Mouse (Mus musculus) fat pad, adult 2 months (tissue): ENCODE measurements around the gene Cdk1.

Experiments
- DNase-seq: peaks from one replicate; pipeline ENCODE4 v3.0.0-alpha.2; 2011; ENCODE audit warnings: low read depth, low spot score; ENCODE audit errors: extremely low read depth

Gene Cdk1

GRCm38 (mm10) chr10:69348206-69348605 lies 4.5 kb downstream of the Cdk1 start:
- DNase-seq, result no peak

- DNase-seq, result no peak
Measured at GRCm38 (mm10) chr10:69342328-69342727, 10.4 kb downstream of the Cdk1 start.

- no peak for DNase-seq
Measured at GRCm38 (mm10) chr10:69341570-69342227, 11.0 kb downstream of the Cdk1 start.

DNA sequence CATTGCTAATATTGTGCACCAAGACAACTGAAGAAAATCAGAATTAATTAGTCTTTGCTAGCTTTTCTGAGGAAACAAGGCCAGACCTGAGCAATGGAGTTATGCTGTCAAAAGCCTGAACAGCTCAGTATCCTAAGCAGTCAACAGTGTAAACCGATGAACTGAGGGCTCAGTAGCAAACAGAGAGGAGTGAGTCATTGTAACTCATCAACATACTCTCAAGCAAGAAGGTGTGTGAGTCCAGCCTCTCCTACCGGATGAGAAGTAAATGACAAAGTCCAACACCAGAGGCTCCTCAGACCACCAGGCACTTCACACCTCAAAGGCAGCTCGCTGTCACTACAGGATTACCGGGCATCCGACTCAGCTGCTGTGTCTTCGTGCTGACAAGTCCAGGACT lies 12.7 kb downstream of the Cdk1 start:
- no peak for DNase-seq

DNA sequence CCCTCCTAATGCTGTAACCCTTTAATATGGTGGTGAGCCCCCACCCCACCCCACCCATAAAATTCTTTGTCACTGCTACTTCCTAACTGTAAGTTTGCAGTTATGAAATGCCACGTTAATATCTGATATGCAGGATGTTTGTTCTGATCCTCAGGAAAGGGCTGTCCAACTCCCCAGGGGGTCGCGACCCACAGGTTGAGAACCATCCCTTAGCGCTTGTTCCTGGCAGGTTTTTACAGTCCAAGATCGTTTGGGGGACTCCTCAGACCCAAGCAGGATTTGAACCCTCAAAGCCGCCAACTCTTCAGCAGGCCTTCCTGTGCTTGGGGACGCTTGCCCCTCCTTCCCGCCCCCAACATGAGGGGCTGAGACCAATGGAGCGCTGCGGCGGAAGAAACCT lies 16.5 kb downstream of the Cdk1 start:
- no peak for DNase-seq

DNA sequence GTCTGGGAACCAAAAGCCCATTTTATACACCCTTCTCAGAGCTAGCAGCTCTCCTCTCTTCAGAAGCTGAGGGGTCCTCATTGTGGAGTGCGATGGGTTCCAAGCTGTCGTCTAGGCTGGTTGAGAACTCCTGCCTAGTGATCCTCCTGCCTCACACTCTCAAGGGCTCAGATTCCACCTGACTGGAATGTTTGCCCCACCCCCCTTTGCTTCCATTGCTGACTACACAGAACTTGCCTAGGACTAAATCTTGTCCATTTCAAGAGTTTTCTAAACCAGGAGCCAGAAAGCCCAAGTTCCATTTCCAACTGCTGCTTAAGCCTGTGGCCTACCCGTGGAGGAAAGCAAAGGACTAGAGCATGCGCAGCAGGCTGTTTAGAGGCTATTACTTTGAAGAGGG lies 17.1 kb downstream of the Cdk1 start:
- no peak for DNase-seq

GRCm38 (mm10) chr10:69335195-69335536 lies 17.6 kb downstream of the Cdk1 start:
- no peak for DNase-seq

DNA sequence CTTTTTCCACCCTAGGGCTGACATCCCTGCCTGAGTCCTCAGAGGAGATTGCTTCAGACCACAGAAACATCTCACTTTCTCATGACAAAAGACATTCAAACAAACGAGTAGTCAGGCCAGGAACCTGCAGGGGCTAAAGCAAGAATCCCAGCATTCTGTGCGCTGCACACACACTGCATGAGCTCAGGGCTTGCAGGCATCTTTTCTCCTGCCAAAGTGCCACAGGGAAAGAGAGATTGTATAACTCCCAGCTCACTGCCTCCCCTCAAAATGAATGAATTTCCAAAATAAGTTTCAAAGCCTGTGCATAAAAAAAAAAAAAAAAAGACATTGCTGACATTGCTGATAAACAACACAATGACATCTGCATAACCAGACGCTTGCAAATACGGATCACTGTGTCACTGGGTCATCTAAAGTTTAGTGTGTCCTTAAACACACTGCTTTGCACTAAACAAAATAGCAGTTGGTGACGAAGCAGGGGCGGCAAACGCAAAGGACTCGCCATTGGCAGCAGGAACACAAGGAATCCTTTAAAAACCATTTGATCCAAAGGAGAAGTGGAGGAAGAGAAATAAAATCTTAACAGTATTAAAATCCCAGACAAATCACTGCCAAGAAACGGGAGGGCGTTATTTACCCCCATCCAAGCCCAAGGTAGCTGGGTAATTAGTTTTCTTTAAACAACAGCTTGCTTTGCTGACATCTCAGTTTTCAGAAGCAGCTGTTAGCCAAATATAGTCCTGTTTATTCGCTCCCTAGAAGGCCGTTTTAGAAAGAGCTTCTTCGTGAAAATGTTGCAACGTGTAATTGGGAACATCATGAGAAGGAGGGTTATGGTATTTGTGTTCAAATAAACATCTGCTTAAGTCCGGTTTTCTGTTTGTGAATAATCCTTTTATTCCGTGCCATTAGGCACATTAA lies 18.2 kb downstream of the Cdk1 start:
- DNase-seq, result no peak

DNA sequence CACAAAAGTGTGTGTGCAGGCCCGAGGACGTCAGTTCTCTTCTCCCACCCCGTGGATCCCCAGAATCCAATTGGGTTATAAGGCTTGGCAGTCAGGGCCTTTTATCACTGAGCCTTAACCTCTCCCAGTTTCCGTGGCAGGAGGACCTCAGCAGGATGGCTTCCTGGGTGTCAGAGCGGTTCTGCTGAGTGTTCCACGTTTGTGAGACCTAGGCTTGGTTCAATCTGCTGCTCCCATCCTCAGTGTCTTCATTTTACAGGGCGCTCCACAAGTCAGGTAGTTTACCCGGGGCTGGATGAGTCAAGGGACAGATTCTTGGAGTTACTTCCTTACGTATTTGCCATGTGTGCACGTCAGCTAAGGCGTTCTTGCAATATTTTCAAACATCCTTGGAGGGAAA lies 19.5 kb downstream of the Cdk1 start:
- no peak for DNase-seq

- DNase-seq, result no peak
Measured at GRCm38 (mm10) chr10:69331231-69331630, 21.5 kb downstream of the Cdk1 start.

GRCm38 (mm10) chr10:69328656-69329046 lies 24.1 kb downstream of the Cdk1 start:
- no peak for DNase-seq

DNA sequence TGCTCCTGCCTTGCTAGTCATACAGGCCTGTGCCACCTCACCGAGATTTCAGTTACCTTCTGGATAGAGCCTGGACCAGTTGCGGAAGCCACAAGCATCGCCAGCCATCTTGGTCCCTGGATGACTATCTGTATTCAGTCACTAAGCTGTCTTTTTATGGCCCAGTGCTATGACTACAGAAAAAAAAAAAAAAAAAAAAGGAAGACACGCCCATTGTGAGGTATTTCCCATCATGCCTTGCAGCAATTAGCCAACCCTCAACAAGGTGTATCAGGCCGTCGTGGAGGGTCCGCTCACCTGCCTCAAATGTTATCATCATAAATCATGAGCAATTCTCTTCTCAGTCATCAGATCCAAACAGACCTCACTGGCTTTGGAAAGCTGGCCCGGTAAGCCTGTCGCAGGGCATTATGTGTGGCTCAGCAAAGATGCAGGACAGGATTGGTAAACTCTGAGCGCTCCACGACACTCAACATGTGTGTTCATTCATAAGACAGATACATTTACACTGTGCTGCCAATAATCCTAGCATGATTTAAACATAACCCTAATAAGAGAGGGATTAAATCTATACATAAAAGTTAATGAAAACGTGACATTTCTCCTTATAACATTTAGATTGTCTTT lies 24.6 kb downstream of the Cdk1 start:
- no peak for DNase-seq

DNA sequence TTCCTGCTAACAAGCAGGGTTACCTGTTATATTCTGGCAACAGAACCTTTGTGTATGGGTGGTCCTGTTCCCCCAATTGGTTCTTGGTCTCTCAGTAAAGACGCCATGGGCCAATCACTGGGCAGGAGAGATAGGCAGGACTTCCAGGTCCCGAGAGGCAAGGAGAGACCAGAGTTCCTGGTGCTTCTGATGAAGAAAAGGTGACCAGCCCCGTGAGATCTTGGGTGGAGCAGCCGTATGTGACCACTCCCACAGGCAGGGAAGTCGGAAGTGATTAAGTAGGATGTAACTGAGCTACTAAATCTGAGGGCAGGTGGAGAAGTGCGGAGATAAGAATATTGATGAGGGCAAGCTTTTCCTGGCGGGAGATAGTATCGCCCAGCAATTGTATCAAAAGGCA lies 25.4 kb downstream of the Cdk1 start:
- DNase-seq, result no peak

DNA sequence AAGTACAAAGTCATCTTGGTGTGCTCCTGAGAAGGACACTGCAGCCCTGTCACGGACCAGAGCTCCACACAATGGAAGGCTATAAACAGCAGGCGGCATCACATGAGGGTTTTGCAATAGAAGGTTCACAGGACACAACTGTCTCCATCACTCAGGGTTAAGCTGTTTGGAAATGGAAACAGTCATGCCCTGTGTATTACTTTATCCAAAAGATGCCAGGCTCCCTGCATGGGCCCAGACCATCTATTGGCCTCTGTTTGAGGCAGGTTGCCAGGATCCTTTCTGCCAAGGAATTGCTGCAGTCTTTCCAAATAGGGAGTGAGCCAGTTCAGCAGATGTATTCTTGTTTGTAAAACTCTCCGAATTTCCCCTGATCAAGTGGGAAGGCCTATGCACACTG lies 26.3 kb downstream of the Cdk1 start:
- no peak for DNase-seq

GRCm38 (mm10) chr10:69324816-69325215 lies 27.9 kb downstream of the Cdk1 start:
- DNase-seq, result no peak

DNA sequence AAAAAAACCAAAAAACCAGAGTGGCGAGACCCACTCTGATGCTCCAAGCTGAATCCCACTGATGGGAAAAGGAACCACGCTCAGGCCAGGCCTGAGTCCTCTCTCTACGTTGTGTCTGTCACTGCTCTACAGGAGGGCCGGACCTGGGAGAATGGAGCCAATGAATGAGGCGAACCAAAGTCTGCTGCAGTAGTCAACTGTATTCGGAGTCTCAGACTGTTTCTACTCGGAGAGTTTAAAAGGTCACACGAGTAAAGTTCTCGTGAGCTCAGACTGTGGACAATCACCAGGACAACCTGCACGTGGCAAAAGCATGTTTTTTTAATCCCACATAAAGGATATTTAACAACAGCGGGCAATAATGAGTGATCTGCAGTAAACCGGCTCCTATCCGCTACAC lies 28.8 kb downstream of the Cdk1 start:
- no peak for DNase-seq

GRCm38 (mm10) chr10:69321519-69322035 lies 31.2 kb downstream of the Cdk1 start:
- no peak for DNase-seq

GRCm38 (mm10) chr10:69320667-69321518 lies 31.8 kb downstream of the Cdk1 start:
- no peak for DNase-seq

- DNase-seq, result no peak
Measured at GRCm38 (mm10) chr10:69318514-69318913, 34.2 kb downstream of the Cdk1 start.

GRCm38 (mm10) chr10:69313944-69314343 lies 38.8 kb downstream of the Cdk1 start:
- no peak for DNase-seq

- no peak for DNase-seq
Measured at GRCm38 (mm10) chr10:69311867-69312266, 40.9 kb downstream of the Cdk1 start.
